Mouse (Mus musculus) MEL (cell line): ENCODE data around the gene Txnip. TPM values are rescaled to one million over a fixed set of nuclear protein-coding genes. Genes with fewer than 3 reads are reported as not detected.

Experiments
- DNase-seq: peaks from one replicate; pipeline ENCODE4 v3.0.0; 2011; ENCODE audit warnings: low read depth, low spot score
- H3K27ac ChIP-seq: 2 replicates; pipeline ENCODE4 v1.5.1; 2012; ENCODE audit warnings: low read depth, mild to moderate bottlenecking, control low read depth, low read length, moderate library complexity; ENCODE audit not compliant: control insufficient read depth
- H3K27me3 ChIP-seq, 2 experiments: fragments of 150-350 bp in 1 of 2; sonication (generic) in 1 of 2; 2 replicates each; pipeline ENCODE4 v1.6.1; 2012; ENCODE audit warnings: low read length in 2 of 2, mild to moderate bottlenecking in 2 of 2, improper control_type of control experiment in 1 of 2, moderate library complexity in 1 of 2; ENCODE audit not compliant: insufficient read depth in 2 of 2, control insufficient read depth in 1 of 2
- H3K36me3 ChIP-seq, 2 experiments: 2 replicates each; pipeline ENCODE4 v1.6.1; 2012 to 2014; ENCODE audit warnings: low read length in 2 of 2, improper control_type of control experiment in 1 of 2, inconsistent platforms in 1 of 2, mild to moderate bottlenecking in 1 of 2; ENCODE audit not compliant: insufficient read depth in 2 of 2, control insufficient read depth in 1 of 2
- H3K4me1 ChIP-seq, 2 experiments: fragments of 150-350 bp in 1 of 2; sonication (generic) in 1 of 2; 2 replicates each; pipeline ENCODE4 v1.6.1; 2012; ENCODE audit warnings: low read length in 2 of 2, improper control_type of control experiment in 1 of 2, mild to moderate bottlenecking in 1 of 2; ENCODE audit not compliant: insufficient read depth in 2 of 2, control insufficient read depth in 1 of 2
- H3K4me3 ChIP-seq, 2 experiments: fragments of 150-350 bp in 1 of 2; sonication (generic) in 1 of 2; 2 replicates each; pipeline ENCODE4 v1.5.1; 2012; ENCODE audit warnings: low read depth in 2 of 2, low read length in 2 of 2, mild to moderate bottlenecking in 2 of 2, moderate library complexity in 2 of 2, control low read depth in 1 of 2, improper control_type of control experiment in 1 of 2; ENCODE audit not compliant: control insufficient read depth in 1 of 2, insufficient read depth in 1 of 2
- H3K79me2 ChIP-seq: 2 replicates; pipeline ENCODE4 v1.6.1; 2012; ENCODE audit warnings: mild to moderate bottlenecking, low read length, moderate library complexity; ENCODE audit not compliant: control insufficient read depth, poor library complexity, insufficient read depth
- H3K9ac ChIP-seq: 2 replicates; pipeline ENCODE4 v1.6.1; 2012; ENCODE audit warnings: low read depth, mild to moderate bottlenecking, control low read depth, low read length, moderate library complexity; ENCODE audit not compliant: control insufficient read depth, poor library complexity, severe bottlenecking
- H3K9me3 ChIP-seq: fragments of 150-350 bp; sonication (generic); replicated peaks from 2 replicates; pipeline ENCODE4 v1.6.1; 2012; ENCODE audit warnings: mild to moderate bottlenecking, low read length, improper control_type of control experiment, moderate library complexity; ENCODE audit not compliant: insufficient read depth
- BHLHE40 ChIP-seq: IDR thresholded peaks from 2 replicates; pipeline ENCODE4 v1.6.1; 2012; ENCODE audit warnings: low read depth, mild to moderate bottlenecking, inconsistent platforms, low read length, improper control_type of control experiment, borderline replicate concordance
- CHD1 ChIP-seq: IDR thresholded peaks from 2 replicates; pipeline ENCODE4 v1.6.1; 2012; ENCODE audit warnings: low read depth, mild to moderate bottlenecking, inconsistent platforms, low read length, improper control_type of control experiment
- E2F4 ChIP-seq: IDR thresholded peaks from 2 replicates; pipeline ENCODE4 v1.6.1; 2011; ENCODE audit warnings: low read depth, low read length, improper control_type of control experiment, borderline replicate concordance
- ELF1 ChIP-seq: IDR thresholded peaks from 2 replicates; pipeline ENCODE4 v1.6.1; 2014; ENCODE audit warnings: low read depth, mild to moderate bottlenecking, inconsistent platforms, low read length, improper control_type of control experiment, moderate library complexity
- GABPA ChIP-seq: IDR thresholded peaks from 2 replicates; pipeline ENCODE4 v1.6.1; 2012; ENCODE audit warnings: low read depth, mild to moderate bottlenecking, inconsistent platforms, low read length, improper control_type of control experiment, moderate library complexity
- MAFK ChIP-seq: IDR thresholded peaks from 2 replicates; pipeline ENCODE4 v1.6.1; 2011; ENCODE audit warnings: low read depth, mild to moderate bottlenecking, low read length, improper control_type of control experiment, borderline replicate concordance
- MAX ChIP-seq: IDR thresholded peaks from 2 replicates; pipeline ENCODE4 v1.6.1; 2011; ENCODE audit warnings: low read length, improper control_type of control experiment
- MAZ ChIP-seq: IDR thresholded peaks from 2 replicates; pipeline ENCODE4 v1.6.1; 2012; ENCODE audit warnings: low read depth, mild to moderate bottlenecking, inconsistent platforms, low read length, improper control_type of control experiment
- MYB ChIP-seq: IDR thresholded peaks from 2 replicates; pipeline ENCODE4 v1.6.1; 2011; ENCODE audit warnings: mild to moderate bottlenecking, low read depth, low read length, improper control_type of control experiment
- NELFE ChIP-seq: IDR thresholded peaks from 2 replicates; pipeline ENCODE4 v1.6.1; 2011; ENCODE audit warnings: low read depth, low read length, improper control_type of control experiment
- POLR2AphosphoS2 ChIP-seq: IDR thresholded peaks from 2 replicates; pipeline ENCODE4 v1.6.1; 2011; ENCODE audit warnings: low read length, improper control_type of control experiment
- RCOR1 ChIP-seq: IDR thresholded peaks from 2 replicates; pipeline ENCODE4 v1.6.1; 2012; ENCODE audit warnings: low read depth, mild to moderate bottlenecking, inconsistent platforms, low read length, improper control_type of control experiment
- TAL1 ChIP-seq: IDR thresholded peaks from 2 replicates; pipeline ENCODE4 v1.6.1; 2012; ENCODE audit warnings: mild to moderate bottlenecking, inconsistent platforms, low read length, moderate library complexity, mixed read lengths
- TBP ChIP-seq: IDR thresholded peaks from 2 replicates; pipeline ENCODE4 v1.8.0; 2011; ENCODE audit warnings: low read depth, low read length, improper control_type of control experiment
- TCF12 ChIP-seq: IDR thresholded peaks from 2 replicates; pipeline ENCODE4 v1.6.1; 2014; ENCODE audit warnings: low read depth, mild to moderate bottlenecking, inconsistent platforms, low read length, improper control_type of control experiment, moderate library complexity
- ZKSCAN1 ChIP-seq: IDR thresholded peaks from 2 replicates; pipeline ENCODE4 v1.6.1; 2012; ENCODE audit warnings: low read depth, mild to moderate bottlenecking, inconsistent platforms, low read length, improper control_type of control experiment, moderate library complexity
- ZMIZ1 ChIP-seq: IDR thresholded peaks from 2 replicates; pipeline ENCODE4 v1.6.1; 2012; ENCODE audit warnings: low read depth, mild to moderate bottlenecking, inconsistent platforms, low read length, improper control_type of control experiment, moderate library complexity
- polyA plus RNA-seq, 2 experiments: library from polyadenylated mRNA; stranded (reverse) in 1 of 2; unstranded in 1 of 2; fragments of >175 nt in 1 of 2; fragments of >200 nt in 1 of 2; gene quantifications; 2 replicates each; pipeline versions ENCODE4 v1.2.1 to v1.2.4; 2012; ENCODE audit warnings: low replicate concordance in 2 of 2, low read depth in 1 of 2; ENCODE audit not compliant: insufficient read length in 2 of 2, insufficient read depth in 1 of 2, missing spikeins in 1 of 2
- total RNA-seq: library from RNA; depleted of rRNA; stranded (reverse); fragments of 300-350 nt; gene quantifications from 2 replicates; pipeline ENCODE4 v1.2.3, GENCODE M21; 2012

Txnip gene
- total and polyA plus RNA-seq, 3 experiments = 183 to 1,680 (median 237) TPM

DNA sequence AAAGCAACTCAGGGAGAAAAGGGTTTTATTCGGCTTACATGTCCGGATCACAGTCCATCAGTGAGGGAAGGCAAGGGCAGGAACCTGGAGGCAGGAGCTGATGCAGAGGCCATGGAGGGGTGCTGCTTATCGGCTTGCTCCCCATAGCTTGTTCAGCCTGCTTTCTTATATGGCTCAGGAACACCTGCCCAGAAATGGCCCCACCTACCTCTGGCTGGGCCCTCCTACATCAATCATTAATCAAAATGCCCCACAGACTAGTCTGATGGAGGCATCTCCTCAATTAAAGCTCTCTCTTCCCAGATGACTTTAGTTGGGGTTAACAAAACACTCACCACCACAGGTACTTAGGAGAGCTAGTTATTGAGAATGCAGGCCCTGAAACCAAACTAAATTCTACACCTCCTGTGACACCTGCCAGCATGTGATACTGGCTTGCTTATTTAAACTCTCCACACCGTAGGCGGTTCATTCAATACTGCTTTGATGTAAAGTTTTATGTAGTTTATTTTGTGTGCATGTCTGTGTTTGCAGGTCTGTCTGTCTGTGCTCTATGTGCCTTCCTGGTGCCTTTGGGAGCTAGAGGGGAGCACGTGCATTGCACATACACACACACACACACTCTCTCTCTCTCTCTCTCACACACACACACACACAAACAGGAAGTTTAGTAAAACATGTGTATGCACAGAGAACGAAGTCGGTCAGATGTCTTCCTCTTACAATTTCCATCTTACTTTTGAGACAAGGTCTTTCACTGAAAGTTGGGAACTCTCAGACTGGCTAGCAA lies 9.1 kb downstream of the Txnip start:
- Histone ChIP-seq H3K9me3 (no peaks in the 10 kb centered on the region), H3K36me3 (peaks cover 0 to 24% of the 10 kb centered on the region in 2 experiments; a peak in 2 of 4 replicates), H3K4me3 (no peak overlapping the region), H3K27ac (no peak overlapping the region), H3K79me2 (peaks cover 2% of the 10 kb centered on the region; the same call in 1 of the 2 replicates), H3K9ac (no peak overlapping the region), H3K27me3 (no peaks in the 10 kb centered on the region), H3K4me1 (peaks cover 20 to 34% of the 10 kb centered on the region in 2 experiments)
- TF ChIP-seq RCOR1 (no peak), TBP (no peak), MYB (no peak), POLR2AphosphoS2 (no peak)
- no peak for DNase-seq

DNA sequence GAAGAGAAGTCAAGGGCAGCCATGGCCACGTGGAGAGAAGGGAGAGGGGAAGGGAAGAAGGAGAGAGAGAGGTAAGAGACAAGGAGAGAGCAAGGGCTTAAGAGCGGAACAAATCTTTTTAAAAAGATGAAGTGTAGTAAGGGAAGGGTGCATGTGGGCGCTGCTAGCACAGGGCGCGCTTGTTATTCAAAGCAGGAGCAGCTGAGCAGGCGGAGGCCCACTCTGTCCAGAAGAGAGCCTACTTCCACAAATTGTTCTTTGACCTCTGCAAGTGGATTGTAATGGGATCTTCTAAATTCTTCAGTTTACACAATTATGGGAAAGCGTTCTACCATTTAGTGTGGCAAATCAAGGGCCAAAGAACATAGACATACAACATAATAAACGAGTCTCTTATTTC lies 10.8 kb downstream of the Txnip start:
- peaks cover 21 to 35% of the 10 kb centered on the region in 2 experiments for H3K4me1 ChIP-seq
- DNase-seq = no peak
- H3K27ac ChIP-seq = no peak overlapping the region
- peaks cover 0 to 24% of the 10 kb centered on the region in 2 experiments; a peak in 2 of 4 replicates for H3K36me3 ChIP-seq
- H3K27me3 ChIP-seq = no peaks in the 10 kb centered on the region
- no peak overlapping the region for H3K9ac ChIP-seq
- H3K9me3 ChIP-seq = no peaks in the 10 kb centered on the region
- H3K4me3 ChIP-seq = no peak overlapping the region
- no peak for TF ChIP-seq TCF12
- no peak for TF ChIP-seq MAZ
- TF ChIP-seq ZKSCAN1 = no peak
- TF ChIP-seq TAL1 = no peak
- TF ChIP-seq E2F4 = no peak
- no peak for TF ChIP-seq GABPA
- TF ChIP-seq MAFK = no peak
- no peaks in the 10 kb centered on the region; the same call in 1 of the 2 replicates for H3K79me2 ChIP-seq

DNA sequence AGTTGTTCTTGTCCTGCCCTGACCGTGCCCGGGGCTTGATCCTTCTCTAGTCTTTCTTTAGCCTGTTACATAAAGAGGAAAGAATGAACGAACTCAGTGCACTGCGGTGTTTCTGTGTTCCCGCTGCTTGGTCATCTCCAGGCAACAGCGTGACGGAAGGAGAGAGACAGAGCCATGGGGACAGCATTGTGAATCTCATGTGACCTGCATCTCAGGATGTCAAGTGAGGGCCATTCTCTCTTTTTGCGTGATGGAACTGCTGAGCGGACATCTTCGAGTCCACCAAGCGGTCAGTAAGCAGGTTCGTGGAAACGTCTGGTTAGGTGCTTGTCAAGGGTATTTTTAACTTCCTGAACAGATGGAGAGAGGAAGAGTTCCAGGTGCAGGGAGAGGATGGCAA lies 11.7 kb downstream of the Txnip start:
- Histone ChIP-seq H3K79me2 (no peaks in the 10 kb centered on the region; the same call in 1 of the 2 replicates), H3K9ac (no peak overlapping the region), H3K4me3 (no peak overlapping the region), H3K27me3 (no peaks in the 10 kb centered on the region), H3K4me1 (peaks cover 18 to 26% of the 10 kb centered on the region in 2 experiments), H3K27ac (no peak overlapping the region), H3K36me3 (peaks cover 0 to 15% of the 10 kb centered on the region in 2 experiments; a peak in 2 of 4 replicates), H3K9me3 (no peaks in the 10 kb centered on the region)
- TF ChIP-seq ELF1 (no peak), TAL1 (no peak), NELFE (no peak), ZMIZ1 (no peak), MAX (no peak), CHD1 (no peak), BHLHE40 (no peak)
- no peak for DNase-seq
